Mouse (Mus musculus) CH12.LX (cell line): Measurements from ENCODE around the gene Gemin6. TPM values are rescaled to one million over a fixed set of nuclear protein-coding genes. Genes with fewer than 3 reads are reported as not detected.

Experiments
- DNase-seq: peaks from one replicate; pipeline ENCODE4 v3.0.0-alpha.2; 2013; ENCODE audit errors: extremely low read depth
- H3K27ac ChIP-seq: 2 replicates; pipeline ENCODE4 v1.5.1; 2012; ENCODE audit warnings: low read depth, mild to moderate bottlenecking, control low read depth, moderate library complexity; ENCODE audit not compliant: insufficient read depth
- H3K27me3 ChIP-seq: replicated peaks from 2 replicates; pipeline ENCODE3; 2012; ENCODE audit warnings: inconsistent platforms
- H3K36me3 ChIP-seq, 2 experiments: replicated peaks in 1 of 2; 2 replicates each; pipeline versions ENCODE3 to v1.6.1; 2012; ENCODE audit warnings: inconsistent platforms in 1 of 2, low read length in 1 of 2, mild to moderate bottlenecking in 1 of 2, mixed read lengths in 1 of 2, moderate library complexity in 1 of 2; ENCODE audit not compliant: control insufficient read depth in 1 of 2, insufficient read depth in 1 of 2
- H3K4me1 ChIP-seq, 2 experiments: 2 replicates each; pipeline ENCODE4 v1.6.1; 2012; ENCODE audit warnings: inconsistent platforms in 1 of 2, moderate library complexity in 1 of 2; ENCODE audit not compliant: insufficient read depth in 2 of 2, control insufficient read depth in 1 of 2
- H3K4me2 ChIP-seq: 2 replicates; pipeline ENCODE4 v1.6.1; 2012; ENCODE audit warnings: low read depth, mild to moderate bottlenecking, control low read depth; ENCODE audit not compliant: poor library complexity, insufficient read depth, severe bottlenecking
- H3K4me3 ChIP-seq, 3 experiments: fragments of 150-350 bp in 1 of 3; sonication (generic) in 1 of 3; replicated peaks in 1 of 3; 2 replicates each; pipeline versions ENCODE3 to v1.5.1; 2011 to 2012; ENCODE audit warnings: low read depth in 2 of 3, low read length in 2 of 3, mild to moderate bottlenecking in 2 of 3, moderate library complexity in 2 of 3, control low read depth in 1 of 3, improper control_type of control experiment in 1 of 3, inconsistent platforms in 1 of 3, mixed read lengths in 1 of 3; ENCODE audit not compliant: poor library complexity in 1 of 3
- H3K79me2 ChIP-seq: replicated peaks from 2 replicates; pipeline ENCODE4 v1.6.1; 2012; ENCODE audit warnings: mild to moderate bottlenecking, moderate library complexity; ENCODE audit not compliant: control insufficient read depth, poor library complexity, insufficient read depth, severe bottlenecking; ENCODE audit errors: extremely low read depth
- H3K9ac ChIP-seq: 2 replicates; pipeline ENCODE4 v1.6.1; 2012; ENCODE audit warnings: low read depth, mild to moderate bottlenecking, control low read depth, moderate library complexity; ENCODE audit not compliant: insufficient read depth
- H3K9me3 ChIP-seq: replicated peaks from 2 replicates; pipeline ENCODE3; 2012; ENCODE audit warnings: low read length, inconsistent platforms, mixed read lengths
- BHLHE40 ChIP-seq: IDR thresholded peaks from 2 replicates; pipeline ENCODE4 v1.6.1; 2011; ENCODE audit warnings: mild to moderate bottlenecking, low read depth, low read length, improper control_type of control experiment
- CHD1 ChIP-seq: IDR thresholded peaks from 2 replicates; pipeline ENCODE4 v1.6.1; 2012; ENCODE audit warnings: low read depth, low read length, improper control_type of control experiment, inconsistent platforms
- CHD2 ChIP-seq: IDR thresholded peaks from 2 replicates; pipeline ENCODE4 v1.6.1; 2011; ENCODE audit warnings: low read length, improper control_type of control experiment
- CTCF ChIP-seq, 2 experiments: IDR thresholded peaks in 1 of 2; conservative IDR thresholded peaks in 1 of 2; 2 replicates each; pipeline ENCODE4 v1.5.1; 2011 to 2012; ENCODE audit warnings: low read depth in 2 of 2, low read length in 2 of 2, improper control_type of control experiment in 1 of 2, inconsistent platforms in 1 of 2, mild to moderate bottlenecking in 1 of 2, moderate library complexity in 1 of 2
- ELF1 ChIP-seq: IDR thresholded peaks from 2 replicates; pipeline ENCODE4 v1.6.1; 2014; ENCODE audit warnings: low read depth, mild to moderate bottlenecking, inconsistent platforms, low read length, improper control_type of control experiment
- GABPA ChIP-seq: IDR thresholded peaks from 2 replicates; pipeline ENCODE4 v1.6.1; 2012; ENCODE audit warnings: low read depth, low read length, improper control_type of control experiment, inconsistent platforms; ENCODE audit not compliant: insufficient replicate concordance
- JUN ChIP-seq: IDR thresholded peaks from 2 replicates; pipeline ENCODE4 v1.6.1; 2011; ENCODE audit warnings: low read depth, mild to moderate bottlenecking, low read length, improper control_type of control experiment, moderate library complexity; ENCODE audit not compliant: insufficient read depth
- JUND ChIP-seq: conservative IDR thresholded peaks from 2 replicates; pipeline ENCODE4 v1.6.1; 2011; ENCODE audit warnings: low read depth, low read length, improper control_type of control experiment
- KAT2A ChIP-seq: IDR thresholded peaks from 2 replicates; pipeline ENCODE4 v1.6.1; 2012; ENCODE audit warnings: low read length, improper control_type of control experiment, inconsistent platforms; ENCODE audit not compliant: insufficient replicate concordance
- MAX ChIP-seq: IDR thresholded peaks from 2 replicates; pipeline ENCODE4 v1.6.1; 2011; ENCODE audit warnings: low read length, improper control_type of control experiment
- MAZ ChIP-seq: IDR thresholded peaks from 2 replicates; pipeline ENCODE4 v1.6.1; 2012; ENCODE audit warnings: low read depth, mild to moderate bottlenecking, inconsistent platforms, low read length, improper control_type of control experiment, moderate library complexity
- MEF2A ChIP-seq: IDR thresholded peaks from 2 replicates; pipeline ENCODE4 v1.6.1; 2014; ENCODE audit warnings: low read depth, mild to moderate bottlenecking, inconsistent platforms, low read length, improper control_type of control experiment, borderline replicate concordance
- MXI1 ChIP-seq: IDR thresholded peaks from 2 replicates; pipeline ENCODE4 v1.6.1; 2011; ENCODE audit warnings: mild to moderate bottlenecking, low read depth, low read length, improper control_type of control experiment
- MYC ChIP-seq: IDR thresholded peaks from 2 replicates; pipeline ENCODE4 v1.6.1; 2011; ENCODE audit warnings: low read depth, mild to moderate bottlenecking, improper control_type of control experiment, low read length
- NELFE ChIP-seq: IDR thresholded peaks from 2 replicates; pipeline ENCODE4 v1.6.1; 2011; ENCODE audit warnings: low read depth, low read length, improper control_type of control experiment
- NRF1 ChIP-seq: IDR thresholded peaks from 2 replicates; pipeline ENCODE4 v1.6.1; 2014; ENCODE audit warnings: low read depth, mild to moderate bottlenecking, inconsistent platforms, low read length, improper control_type of control experiment, moderate library complexity
- PAX5 ChIP-seq: IDR thresholded peaks from 2 replicates; pipeline ENCODE4 v1.6.1; 2012; ENCODE audit warnings: low read length, inconsistent platforms, mixed read lengths
- POLR2A ChIP-seq: IDR thresholded peaks from 2 replicates; pipeline ENCODE4 v1.6.1; 2011; ENCODE audit warnings: low read depth, mild to moderate bottlenecking, improper control_type of control experiment, low read length
- POLR2AphosphoS2 ChIP-seq: IDR thresholded peaks from 2 replicates; pipeline ENCODE4 v1.6.1; 2011; ENCODE audit warnings: low read depth, low read length, improper control_type of control experiment
- RAD21 ChIP-seq: IDR thresholded peaks from 2 replicates; pipeline ENCODE4 v1.6.1; 2011; ENCODE audit warnings: low read depth, mild to moderate bottlenecking, low read length, improper control_type of control experiment, moderate library complexity
- SIN3A ChIP-seq: IDR thresholded peaks from 2 replicates; pipeline ENCODE4 v1.6.1; 2012; ENCODE audit warnings: low read length, improper control_type of control experiment, inconsistent platforms
- SMC3 ChIP-seq: IDR thresholded peaks from 2 replicates; pipeline ENCODE4 v1.6.1; 2011; ENCODE audit warnings: low read depth, low read length, improper control_type of control experiment
- TBP ChIP-seq: conservative IDR thresholded peaks from 2 replicates; pipeline ENCODE4 v1.6.1; 2011; ENCODE audit warnings: low read depth, low read length, improper control_type of control experiment
- TCF12 ChIP-seq: IDR thresholded peaks from 2 replicates; pipeline ENCODE4 v1.6.1; 2014; ENCODE audit warnings: low read depth, mild to moderate bottlenecking, inconsistent platforms, low read length, improper control_type of control experiment
- UBTF ChIP-seq: IDR thresholded peaks from 2 replicates; pipeline ENCODE4 v1.6.1; 2012; ENCODE audit warnings: low read depth, mild to moderate bottlenecking, inconsistent platforms, low read length, improper control_type of control experiment, moderate library complexity
- USF1 ChIP-seq: IDR thresholded peaks from 2 replicates; pipeline ENCODE4 v1.6.1; 2014; ENCODE audit warnings: low read depth, mild to moderate bottlenecking, inconsistent platforms, low read length, improper control_type of control experiment
- USF2 ChIP-seq: conservative IDR thresholded peaks from 2 replicates; pipeline ENCODE4 v1.6.1; 2011; ENCODE audit warnings: low read depth, low read length, improper control_type of control experiment
- ZC3H11A ChIP-seq: IDR thresholded peaks from 2 replicates; pipeline ENCODE4 v1.6.1; 2012; ENCODE audit warnings: low read depth, mild to moderate bottlenecking, inconsistent platforms, low read length, improper control_type of control experiment
- ZKSCAN1 ChIP-seq: IDR thresholded peaks from 2 replicates; pipeline ENCODE4 v1.6.1; 2012; ENCODE audit warnings: low read depth, inconsistent platforms, low read length, improper control_type of control experiment, borderline replicate concordance
- ZMIZ1 ChIP-seq: IDR thresholded peaks from 2 replicates; pipeline ENCODE4 v1.6.1; 2012; ENCODE audit warnings: low read depth, mild to moderate bottlenecking, inconsistent platforms, low read length, improper control_type of control experiment
- ZNF384 ChIP-seq: IDR thresholded peaks from 2 replicates; pipeline ENCODE4 v1.6.1; 2012; ENCODE audit warnings: low read depth, low read length, improper control_type of control experiment, inconsistent platforms
- dilution Hi-C: fragments of 300-500 bp; cut with MboI; formaldehyde crosslinking; loops from 2 replicates; pipeline ENCODE4 v1.14.3; 2020; ENCODE audit warnings: low sequenced_read_pairs; ENCODE audit not compliant: extremely low pct_unique_long_range_greater_than_20kb, extremely low pct_ligation_motif_present
- in situ Hi-C: fragments of 300-500 bp; cut with MboI; formaldehyde crosslinking; loops from 3 replicates; pipeline ENCODE4 v1.14.3; 2019; ENCODE audit warnings: low sequenced_read_pairs, low pct_ligation_motif_present, low pct_unique_long_range_greater_than_20kb, mixed read lengths
- polyA plus RNA-seq: library from polyadenylated mRNA; unstranded; fragments of >175 nt; gene quantifications from 2 replicates; pipeline ENCODE4 v1.2.1, GENCODE M21; 2012; ENCODE audit warnings: low read depth; ENCODE audit not compliant: insufficient read length
- total RNA-seq, 2 experiments: library from RNA; depleted of rRNA; stranded (reverse); fragments of 300-350 nt in 1 of 2; fragments of >200 nt in 1 of 2; gene quantifications; 2 replicates each; pipeline ENCODE4 v1.2.3; 2012 to 2014

Gene Gemin6
- total and polyA plus RNA-seq, 3 experiments = 65.6 to 120 (median 66.0) TPM

DNA sequence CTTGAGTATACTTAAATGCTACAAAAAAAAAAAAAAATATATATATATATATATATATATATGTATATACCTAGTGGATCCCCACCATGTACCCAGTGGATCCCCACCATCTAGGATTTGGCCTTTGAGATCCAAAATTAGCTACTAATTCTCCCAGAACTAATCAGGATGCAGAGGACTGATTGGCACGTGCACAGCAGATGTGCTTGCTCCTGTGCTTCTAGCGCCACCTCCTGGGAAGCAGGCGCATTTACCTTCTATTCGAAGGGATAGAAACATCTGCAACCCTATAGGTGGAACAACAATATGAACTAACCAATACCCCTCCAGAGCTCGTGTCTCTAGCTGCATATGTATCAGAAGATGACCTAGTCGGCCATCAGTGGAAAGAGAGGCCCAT lies 44.3 kb upstream of the Gemin6 start:
- Histone ChIP-seq H3K4me1 (peaks cover 10 to 40% of the 10 kb centered on the region in 2 experiments), H3K4me3 (no peak overlapping the region), H3K9me3 (no peaks in the 10 kb centered on the region), H3K79me2 (no peaks in the 10 kb centered on the region), H3K27me3 (no peaks in the 10 kb centered on the region), H3K4me2 (no peak overlapping the region), H3K27ac (no peak overlapping the region), H3K36me3 (no peaks in the 10 kb centered on the region), H3K9ac (no peak overlapping the region)
- DNase-seq = peak; percentile 84
- in situ Hi-C loops = loop anchor here (10.0 to 25.0 kb wide), 4 partner anchors 55 to 468 kb away; partner anchors contain the start of genes Atl2, Cyp1b1 and Galm
- TF ChIP-seq MAZ (no peak), CHD1 (no peak), NELFE (no peak), CTCF (conservative IDR thresholded peaks at IDR 0.05 in 1 of 2, IDR thresholded peaks at IDR 0.05 in 1 of 2; ENCODE audit: low read depth in 2 of 2, low read length in 2 of 2) (peak; percentile 59 to 93; a peak in 3 of 4 replicates), BHLHE40 (peak; percentile 99), NRF1 (no peak), SMC3 (peak; percentile 96), GABPA (no peak), JUN (no peak), ZMIZ1 (no peak), SIN3A (0 out of 2 replicates have a peak, but pooled peaks have one; percentile 55), ZNF384 (peak; percentile 77), MYC (peak; percentile 99), ZKSCAN1 (no peak), KAT2A (no peak), POLR2AphosphoS2 (no peak), MEF2A (peak; percentile 61; the same call in 1 of the 2 replicates), RAD21 (peak; percentile 88), USF1 (no peak), CHD2 (no peak), MAX (peak; percentile 88), ELF1 (no peak), TCF12 (no peak), PAX5 (no peak), USF2 (no peak), ZC3H11A (peak; percentile 86), TBP (no peak), POLR2A (no peak), JUND (no peak), UBTF (no peak), MXI1 (0 out of 2 replicates have a peak, but pooled peaks have one; percentile 38)
- dilution Hi-C loops = no loop called here
